Mouse (Mus musculus) bone marrow macrophage, adult 2 months (primary cell): ENCODE data around the gene Lrrc59.

Experiments used
- CTCF ChIP-seq: IDR thresholded peaks from 2 replicates; pipeline ENCODE4 v1.5.1; 2012; ENCODE audit warnings: low read depth, mild to moderate bottlenecking, low read length, moderate library complexity
- POLR2A ChIP-seq: IDR thresholded peaks from 2 replicates; pipeline ENCODE4 v1.6.1; 2012; ENCODE audit warnings: mild to moderate bottlenecking, low read depth, low read length, borderline replicate concordance

DNA sequence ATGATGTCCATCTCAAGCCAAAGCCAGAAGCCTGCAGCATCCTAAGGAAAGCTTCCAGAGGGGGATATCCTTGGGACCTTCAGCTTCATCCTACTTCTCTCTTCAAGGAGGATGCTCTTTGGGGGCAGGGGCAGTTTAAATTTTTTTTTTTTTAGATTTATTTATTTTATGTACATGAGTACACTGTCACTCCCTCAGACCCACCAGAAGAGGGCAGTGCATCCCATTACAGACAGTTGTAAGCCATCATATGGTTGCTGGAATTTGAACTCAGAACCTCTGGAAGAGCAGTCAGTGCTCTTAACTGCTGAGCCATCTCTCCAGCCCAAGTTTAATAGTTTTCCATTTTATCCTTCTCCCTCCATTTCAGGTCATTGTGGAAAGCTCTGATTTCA, 8.1 kb upstream of the Lrrc59 start:
- TF ChIP-seq POLR2A (no peak), CTCF (no peak)
